Mouse (Mus musculus) layer of hippocampus, adult 9-11 months (tissue): ENCODE data around the gene Clec18a.
"Not testable (repeated sequence)": the region's sequence is repeated elsewhere in the genome, so short reads cannot be mapped to it uniquely, and the experiment has no call there.

Experiments
- DNase-seq: peaks from one replicate; pipeline ENCODE4 v3.0.0; 2022

The Clec18a gene

DNA sequence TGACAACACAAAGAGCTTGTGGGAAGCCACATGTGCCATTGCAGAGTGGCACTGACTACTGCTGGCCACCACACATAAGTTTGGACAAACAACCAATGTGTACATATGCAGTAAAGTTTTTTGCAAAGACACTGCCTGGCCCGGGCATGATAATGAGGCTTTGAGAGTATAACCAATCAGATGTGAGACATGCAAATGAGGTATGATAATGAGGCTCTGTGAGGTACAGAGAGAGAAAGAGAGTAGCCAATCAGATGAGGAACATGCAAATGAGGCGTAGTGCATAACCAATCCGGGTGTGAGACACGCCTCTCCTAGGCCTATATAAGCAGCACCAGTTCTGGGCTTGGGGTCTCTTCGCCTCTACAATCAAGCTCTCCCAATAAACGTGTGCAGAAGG lies at the start of gene Clec18a:
Clec18a (minus strand) TSS at position 101 of the 400 bp plus-strand sequence.
- not testable (repeated sequence) for DNase-seq

DNA sequence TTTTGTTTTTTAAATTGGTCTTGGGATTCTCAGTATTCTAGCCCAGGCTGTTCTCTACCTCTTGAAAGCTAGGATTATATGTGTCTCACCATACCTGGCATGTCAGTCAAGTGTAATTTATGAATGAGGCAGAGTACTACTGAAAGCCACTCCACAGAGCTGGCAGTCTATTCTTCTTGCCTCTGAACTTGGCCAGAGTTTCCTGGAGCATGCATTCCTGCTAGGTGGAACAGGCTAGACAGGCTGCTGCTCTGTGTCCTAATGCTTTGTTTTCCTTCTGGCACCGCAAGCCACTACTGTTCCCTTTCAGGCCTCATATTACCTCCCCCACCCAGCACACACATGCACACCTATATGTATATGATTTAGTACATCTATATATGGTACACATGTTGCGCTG lies 38.5 kb upstream of the Clec18a start:
- no peak for DNase-seq

DNA sequence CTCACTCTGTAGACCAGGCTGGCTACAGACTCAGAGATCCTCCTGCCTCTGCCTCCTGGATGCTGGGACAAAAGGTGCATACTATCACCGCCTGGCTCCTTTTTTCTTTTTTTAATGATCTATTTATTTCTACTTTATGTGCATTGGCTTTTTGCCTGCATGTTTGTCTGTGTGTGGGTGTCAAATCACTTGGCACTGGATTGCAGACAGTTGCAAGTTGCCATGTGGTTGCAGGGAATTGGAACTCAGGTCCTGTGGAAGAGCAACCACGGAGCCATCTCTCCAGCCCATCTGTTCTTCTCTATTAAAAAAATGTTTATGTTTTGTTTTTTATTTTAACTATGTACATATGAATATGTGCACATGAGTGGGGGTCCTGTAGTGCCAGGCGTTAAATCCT lies 27.3 kb upstream of the Clec18a start:
- DNase-seq, result peak; percentile 59

DNA sequence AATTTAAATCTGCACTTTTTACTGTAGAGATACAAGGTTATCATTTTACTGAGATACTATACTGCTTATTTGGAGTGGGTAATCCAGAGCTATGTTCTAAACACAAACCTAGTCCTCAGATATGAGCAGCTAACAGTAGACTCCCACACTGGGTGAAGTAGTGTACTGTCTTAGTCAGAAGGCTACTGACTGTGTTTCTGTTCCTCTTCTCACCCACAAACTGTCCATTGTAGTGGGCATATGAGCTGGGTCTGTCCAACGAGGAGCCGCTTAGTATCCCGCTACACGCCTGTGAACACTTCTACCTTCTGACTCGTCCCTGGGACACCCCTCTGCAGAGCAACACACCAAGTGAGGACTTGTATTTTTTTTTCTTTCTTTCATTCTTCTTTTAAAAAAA lies 22.7 kb upstream of the Clec18a start:
- DNase-seq, result no peak

DNA sequence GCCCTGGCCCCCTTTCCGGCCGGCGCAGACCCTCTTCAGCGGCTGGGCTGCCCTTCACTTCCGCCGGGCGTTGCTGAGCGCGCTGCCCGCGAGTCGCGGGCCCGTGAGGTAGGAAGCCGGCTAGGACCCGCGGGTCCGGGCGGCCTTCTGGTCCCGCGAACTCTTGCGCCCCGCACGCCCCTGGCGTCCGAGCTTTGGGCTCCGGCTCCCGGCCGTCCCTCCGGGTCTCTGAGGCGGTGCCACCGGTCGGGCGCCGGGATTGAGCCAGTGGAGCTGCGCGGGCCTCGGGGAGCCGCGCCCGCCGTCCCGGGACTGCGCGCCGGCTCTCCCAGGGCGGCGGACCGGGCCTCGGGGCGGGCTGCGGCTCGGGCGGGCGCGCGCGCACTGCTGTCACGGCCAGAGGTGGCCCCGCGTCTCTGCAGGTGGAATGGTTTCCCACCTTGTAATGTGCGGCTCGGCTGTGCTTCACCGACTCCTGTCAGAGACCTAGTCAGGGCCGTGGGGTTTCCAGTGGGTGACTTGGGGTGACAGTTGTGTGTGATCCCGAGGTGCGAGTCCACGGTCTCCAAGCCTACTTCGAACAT lies 2.6 kb upstream of the Clec18a start:
- DNase-seq, result peak; percentile 10

DNA sequence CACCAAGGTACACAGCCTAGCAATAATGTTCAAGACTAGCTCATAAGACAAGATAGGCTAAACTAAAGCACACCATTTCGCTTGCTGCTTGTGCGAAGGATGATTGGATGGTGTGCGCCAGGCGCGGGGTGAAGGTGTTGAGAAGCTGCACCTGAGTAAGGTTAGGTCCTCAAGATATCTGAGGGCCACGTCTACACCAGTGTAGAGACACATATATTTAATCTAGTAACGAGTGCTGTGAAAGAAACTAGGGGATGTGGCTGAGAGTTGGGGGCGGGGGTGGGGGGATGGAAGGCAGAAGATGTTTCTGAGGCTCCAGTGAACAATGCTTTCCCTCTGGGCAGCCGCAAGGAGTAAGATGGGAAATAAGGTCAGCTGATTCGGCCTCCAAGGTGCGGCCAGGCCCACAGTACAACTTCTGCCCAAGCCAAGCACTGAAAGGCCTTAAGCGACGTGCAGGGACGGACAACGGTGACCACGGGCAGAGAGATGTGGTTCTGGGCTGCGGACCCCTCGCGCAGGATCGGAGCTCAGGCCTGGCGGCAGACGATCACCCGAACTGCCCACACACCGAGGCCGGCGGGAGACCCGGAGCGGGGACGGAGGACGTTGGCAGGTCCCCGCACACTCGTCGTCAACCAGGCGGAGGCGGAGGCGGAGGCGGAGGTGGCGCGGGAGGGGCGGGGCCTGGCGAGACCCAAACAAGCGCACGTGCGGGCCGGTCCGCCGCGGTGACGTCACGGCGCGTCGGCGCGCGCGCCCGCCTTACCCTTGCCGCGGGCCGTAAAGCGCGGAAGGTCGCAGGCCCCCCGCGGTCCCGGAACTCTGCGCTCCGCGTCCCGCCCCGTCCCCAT lies 1.9 kb upstream of the Clec18a start, which contains the start of gene Pdpr:
Pdpr (plus strand) TSS at position 766 of the 854 bp plus-strand sequence.
- DNase-seq, result peak; percentile 89

DNA sequence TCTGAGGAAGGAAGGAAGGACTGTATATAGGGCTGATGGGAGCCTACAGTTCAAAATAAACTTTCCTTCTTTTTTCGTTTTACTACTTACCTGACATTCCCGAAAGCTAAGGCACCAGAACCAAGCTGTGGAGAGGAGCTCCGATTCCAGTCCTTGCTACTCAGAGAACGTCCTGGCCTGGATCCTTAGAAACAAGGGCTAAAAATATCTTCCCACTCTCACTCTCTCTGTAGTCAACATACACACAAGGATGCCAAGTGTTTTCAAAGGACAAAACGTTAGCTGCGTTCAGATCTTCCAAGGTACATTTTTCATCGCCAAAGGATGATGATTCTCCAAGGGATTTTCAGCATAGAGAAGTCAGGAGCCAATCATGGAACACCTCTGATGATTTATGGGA lies 520 bp downstream of the Clec18a start:
- peak; percentile 23 for DNase-seq

DNA sequence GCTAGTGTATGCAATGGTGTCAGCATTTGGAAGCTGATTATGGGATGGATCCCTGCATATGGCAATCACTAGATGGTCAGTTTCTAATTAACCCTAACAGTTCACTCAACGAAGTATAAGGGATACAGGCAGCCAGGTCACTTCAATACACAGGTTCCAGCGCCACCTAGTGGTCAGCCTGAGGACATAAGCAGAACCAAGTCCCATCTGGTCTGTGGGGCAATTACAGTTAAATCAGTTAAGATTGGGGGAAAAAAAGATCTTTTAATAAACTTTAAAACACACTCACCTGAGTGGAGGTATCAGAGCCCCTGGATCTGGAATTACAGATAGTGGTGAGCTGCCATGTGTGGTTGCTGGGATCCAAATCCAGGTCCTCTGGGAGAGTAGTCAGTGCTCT lies 2.1 kb downstream of the Clec18a start:
- DNase-seq, result peak; percentile 35

DNA sequence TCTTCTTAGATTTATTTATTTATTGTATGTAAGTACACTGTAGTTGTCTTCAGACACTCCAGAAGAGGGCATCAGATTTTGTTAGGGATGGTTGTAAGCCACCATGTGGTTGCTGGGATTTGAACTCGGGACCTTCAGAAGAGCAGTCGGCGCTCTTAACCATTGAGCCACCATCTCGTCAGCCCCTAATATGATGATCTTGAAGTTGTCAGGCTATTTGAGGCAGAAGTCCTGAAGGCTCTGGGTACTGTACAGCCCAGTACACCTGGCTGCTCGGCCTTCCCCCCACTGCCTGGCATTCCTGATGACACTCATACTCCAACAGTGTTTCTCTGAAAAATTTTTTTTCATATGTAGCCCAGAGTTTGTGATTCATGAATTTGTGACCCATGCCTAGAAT lies 8.3 kb downstream of the Clec18a start:
- DNase-seq, result not testable (repeated sequence)

DNA sequence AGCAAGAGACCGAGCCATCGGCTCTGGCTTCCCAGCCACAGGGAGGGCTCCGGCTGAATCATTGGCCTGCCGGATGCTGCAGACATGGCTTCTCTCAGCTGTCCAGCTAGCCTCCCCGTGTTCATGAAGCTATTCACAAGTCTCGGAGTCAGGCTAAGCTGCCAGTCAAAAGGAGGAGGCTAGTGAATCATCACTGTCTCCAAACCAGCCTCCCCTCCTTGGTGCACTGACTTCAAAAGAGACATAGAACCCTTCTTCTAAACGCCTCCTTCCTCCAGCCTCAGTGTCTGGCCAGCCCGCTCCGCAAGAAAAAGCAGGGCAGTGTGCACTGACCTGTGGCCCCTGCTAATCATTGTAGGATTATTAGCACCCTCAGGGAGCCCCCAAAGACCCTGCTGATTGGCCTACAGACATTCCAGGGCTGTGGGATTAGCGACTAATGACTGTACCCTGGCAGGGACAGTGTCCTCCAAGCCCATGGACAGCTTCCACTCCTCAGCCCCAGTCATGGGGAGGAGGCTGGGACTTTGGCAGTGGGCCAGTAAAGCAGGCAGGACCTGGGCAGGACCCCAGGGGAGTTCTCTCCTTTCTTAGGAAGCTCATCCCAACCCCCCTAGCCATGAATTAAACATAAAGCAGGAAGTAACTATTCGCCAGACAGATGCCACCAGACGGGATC lies 10.5 kb downstream of the Clec18a start:
- no peak for DNase-seq

DNA sequence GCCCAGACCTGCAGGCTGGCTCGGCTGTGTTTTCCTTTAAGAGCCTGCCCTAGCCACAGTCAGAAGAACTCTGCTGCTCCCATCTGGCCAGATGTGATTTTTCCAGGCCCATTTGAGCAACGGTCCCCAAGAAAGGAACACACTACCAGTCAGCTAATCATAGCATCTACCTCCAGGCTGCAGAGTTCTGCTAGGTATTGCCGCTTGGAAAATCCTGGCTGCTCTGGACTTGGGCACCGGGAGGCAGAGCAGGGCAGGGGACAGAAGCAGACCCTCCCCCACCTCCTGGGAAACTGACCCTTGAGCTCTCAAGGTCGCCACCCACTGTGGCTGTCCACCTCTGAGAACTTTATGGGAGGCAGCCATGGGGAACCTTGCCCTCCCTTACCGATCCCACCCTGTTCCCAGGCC lies 12.4 kb downstream of the Clec18a start:
- no peak for DNase-seq

DNA sequence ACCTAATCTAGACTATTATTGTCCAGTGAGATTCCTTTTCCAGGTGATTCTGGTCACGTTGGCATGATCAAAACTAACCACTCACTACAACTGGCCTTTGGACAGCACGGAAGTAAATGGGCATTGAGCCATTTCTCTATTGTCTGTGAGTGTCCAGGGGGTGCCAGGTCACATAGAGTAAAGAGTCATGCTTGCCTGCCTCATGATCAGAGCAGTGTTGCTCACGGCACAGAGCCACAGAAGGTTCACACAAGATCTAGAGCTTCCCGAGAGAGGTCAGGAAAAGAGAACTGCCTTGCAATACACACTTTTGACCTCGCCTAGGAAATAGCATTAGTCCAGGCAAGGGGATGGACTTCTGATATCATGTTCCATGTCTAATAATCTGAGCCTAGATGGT lies 12.8 kb downstream of the Clec18a start:
- DNase-seq, result no peak

DNA sequence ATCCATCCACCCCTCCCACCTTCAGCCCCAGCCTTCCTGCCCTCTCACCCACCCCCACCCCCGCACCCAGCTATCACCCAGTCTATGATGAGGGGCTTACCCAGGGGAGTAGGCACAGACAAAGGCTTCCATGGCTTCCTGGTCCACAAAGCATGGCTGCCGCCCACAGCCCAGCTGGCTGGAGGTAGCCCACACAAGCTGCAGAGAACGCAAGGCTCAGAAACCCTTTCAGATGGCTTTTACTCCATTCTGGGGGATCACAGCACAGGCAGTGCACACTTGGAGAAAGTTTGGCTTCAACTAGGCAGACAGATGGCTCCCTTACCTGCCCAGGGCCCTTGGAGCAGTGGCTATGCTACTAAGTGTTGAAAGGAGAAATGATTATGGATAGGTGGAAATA lies 16.3 kb downstream of the Clec18a start:
- peak; percentile 86 for DNase-seq

DNA sequence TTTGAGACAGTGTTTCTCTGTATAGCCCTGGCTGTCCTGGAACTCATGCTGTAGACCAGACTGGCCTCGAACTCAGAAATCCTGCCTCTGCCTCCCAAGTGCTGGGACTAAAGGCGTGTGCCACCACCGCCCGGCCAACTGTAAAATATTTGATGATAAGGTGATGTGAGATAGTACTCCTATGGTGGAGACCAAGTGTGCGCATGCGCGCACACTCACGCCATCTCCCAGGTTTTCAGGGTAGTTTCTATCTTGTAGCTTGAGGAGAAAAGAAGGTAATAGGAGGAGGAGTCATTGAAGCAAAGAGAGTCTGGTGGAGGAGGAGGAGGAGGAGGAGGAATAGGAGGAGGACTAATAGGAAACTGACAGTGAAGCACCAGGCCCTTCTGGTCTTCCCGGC lies 23.6 kb downstream of the Clec18a start:
- not testable (repeated sequence) for DNase-seq

DNA sequence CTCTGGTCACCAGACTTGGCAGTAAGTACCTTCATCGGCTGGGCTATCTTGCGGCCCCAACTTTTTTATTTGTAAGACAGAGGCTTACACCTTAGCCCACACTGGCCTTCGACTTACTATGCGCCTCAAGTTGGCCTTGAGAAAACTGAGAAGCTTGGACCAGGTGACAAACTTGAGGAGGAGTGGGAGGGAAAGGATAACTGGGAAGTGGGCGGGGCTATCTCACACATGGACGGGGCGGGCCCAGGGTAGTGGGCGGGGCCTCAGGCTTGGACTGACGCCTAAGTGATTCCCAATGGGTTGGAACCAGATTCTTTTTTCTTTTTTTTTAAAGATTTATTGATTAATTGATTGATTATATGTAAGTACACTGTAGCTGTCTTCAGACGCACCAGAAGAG lies 24.8 kb downstream of the Clec18a start:
- no peak for DNase-seq

DNA sequence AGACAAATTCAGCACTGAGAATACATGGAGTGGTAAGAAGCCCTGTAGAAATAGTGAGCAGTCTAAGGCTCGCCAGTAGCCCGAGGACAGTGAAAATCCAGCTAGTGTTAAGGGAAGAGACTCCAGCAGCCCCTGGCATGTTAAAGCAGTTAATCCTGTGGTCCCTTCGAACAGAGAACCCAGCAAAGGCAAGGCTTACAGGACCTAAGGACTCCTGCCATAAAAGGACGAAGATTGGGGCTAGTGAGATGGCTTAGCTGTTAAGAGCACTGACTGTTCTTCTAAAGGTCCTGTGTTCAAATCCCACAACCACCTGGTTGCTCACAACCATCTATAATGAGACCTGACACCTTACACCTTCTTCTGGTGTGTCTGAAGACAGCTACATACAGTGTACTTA lies 25.9 kb downstream of the Clec18a start:
- no peak for DNase-seq

DNA sequence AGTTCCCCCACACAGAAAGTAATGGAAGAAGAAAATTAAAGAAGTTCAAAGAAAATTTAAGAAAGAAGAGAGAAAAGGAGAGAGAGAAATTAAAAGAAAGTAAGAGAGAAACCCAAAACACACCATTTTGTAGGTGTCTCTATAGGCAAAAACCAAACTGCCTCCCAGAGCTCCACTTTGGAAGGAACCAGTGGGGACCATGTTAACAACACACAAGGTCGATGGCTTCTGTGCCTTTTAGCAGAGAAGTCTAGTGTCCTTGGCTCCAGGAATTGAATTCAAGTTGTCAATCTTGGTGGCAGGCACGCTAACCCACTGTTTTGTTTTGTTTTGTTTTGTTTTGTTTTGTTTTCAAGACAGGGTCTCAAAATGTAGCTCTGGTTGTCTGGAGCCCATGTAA lies 29.3 kb downstream of the Clec18a start:
- no peak for DNase-seq

DNA sequence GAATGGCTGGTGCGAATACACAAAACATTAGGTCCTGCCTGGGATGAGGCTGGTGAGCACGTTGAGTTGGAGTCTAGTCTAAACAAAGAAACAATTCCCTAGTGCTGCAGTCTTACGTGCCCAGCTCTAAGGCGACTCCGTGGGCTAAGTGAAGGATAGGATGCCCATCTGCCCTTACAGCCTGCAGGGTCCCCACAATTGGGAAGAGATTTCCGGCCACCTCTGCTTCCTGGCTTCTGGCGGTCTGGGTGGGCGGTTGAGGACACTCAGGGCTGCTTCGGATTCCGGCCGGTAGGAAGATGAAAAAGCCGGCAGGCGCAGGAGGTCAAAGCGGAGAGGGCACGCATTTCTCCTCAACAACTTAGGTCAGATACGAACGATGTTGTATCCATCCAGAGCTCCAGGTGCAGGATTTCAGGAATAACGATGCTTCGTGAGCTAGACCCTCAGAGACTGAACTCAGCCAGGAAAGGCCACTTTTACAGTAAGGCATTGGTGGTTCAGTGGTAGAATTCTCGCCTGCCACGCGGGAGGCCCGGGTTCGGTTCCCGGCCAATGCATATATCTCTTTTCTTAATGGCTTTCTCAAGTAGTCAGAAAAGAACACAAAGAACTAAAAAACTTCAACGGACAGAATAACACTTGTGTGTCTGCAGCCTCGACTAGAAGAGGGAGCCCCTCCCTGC lies 30.0 kb downstream of the Clec18a start:
- DNase-seq, result peak; percentile 83

DNA sequence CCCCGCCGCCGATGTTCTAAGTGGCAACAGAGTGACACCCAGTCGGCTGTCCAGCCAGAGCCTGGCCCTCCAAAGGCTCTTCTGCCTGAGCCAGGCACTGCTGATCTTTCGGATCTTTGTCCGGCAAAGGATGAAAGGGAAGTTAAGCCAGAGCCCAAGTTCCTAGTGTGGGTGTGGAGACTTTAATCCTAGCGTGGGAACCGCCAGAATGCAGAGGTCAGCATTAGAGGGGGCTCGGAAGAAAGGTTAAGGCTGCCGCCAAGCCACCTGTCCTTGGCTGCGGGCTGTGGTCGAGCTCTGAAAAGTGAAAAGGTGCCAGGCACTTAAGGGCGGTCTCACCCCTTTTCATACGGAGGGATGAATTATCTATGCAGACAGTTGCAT lies 30.5 kb downstream of the Clec18a start:
- DNase-seq, result no peak

DNA sequence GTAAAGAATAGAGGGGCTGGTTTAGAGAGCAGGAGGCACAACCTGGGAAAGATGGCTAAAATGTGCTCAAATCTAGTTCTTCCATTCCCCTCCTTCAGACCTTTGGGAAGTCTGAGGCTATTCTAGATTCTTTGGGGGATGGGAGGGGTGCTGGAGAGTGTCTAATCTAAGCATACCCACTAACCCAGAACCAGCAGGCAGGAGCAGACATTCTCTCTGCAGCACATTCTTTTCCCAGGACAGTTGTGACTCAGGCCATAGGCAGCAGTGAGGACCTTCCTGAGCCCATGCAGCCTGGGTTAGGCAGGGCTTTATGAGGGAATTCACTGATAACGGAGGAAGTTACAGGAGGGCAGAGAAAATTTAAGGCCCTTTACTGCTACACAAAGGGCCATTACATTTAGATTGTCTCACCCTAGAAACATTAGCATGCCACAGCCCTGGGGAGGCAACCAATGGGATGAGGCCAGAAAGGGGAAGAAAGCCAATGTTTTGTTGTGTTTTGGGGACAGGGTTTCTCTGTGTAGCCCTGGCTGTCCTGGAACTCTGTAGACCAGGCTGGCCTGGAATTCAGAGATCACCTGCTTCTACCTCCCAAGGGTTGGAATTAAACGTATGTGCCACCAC lies 33.2 kb downstream of the Clec18a start:
- no peak for DNase-seq

DNA sequence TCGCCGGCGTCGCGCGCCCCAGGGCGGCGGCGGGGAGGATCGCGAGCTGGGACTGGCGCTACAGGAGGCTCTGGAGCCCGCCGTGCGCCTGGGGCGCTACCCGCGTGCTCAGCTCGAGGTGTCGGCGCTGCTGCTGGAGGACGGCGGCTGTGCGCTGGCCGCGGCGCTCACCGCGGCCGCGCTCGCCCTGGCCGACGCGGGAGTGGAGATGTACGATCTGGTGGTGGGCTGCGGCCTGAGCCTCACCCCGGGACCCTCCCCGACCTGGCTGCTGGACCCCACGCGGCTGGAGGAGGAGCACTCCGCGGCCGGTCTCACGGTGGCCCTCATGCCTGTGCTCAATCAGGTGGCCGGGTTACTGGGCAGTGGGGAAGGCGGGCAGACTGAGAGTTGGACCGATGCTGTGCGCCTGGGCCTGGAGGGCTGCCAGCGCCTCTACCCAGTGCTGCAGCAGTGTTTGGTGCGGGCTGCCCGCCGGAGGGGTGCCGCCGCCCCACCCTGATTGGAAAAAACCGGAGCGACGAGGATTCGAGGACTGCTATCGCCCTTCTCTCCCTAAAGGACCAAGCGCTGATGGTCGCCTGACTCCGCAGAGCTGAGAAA lies 35.4 kb downstream of the Clec18a start:
- DNase-seq, result peak; percentile 42

DNA sequence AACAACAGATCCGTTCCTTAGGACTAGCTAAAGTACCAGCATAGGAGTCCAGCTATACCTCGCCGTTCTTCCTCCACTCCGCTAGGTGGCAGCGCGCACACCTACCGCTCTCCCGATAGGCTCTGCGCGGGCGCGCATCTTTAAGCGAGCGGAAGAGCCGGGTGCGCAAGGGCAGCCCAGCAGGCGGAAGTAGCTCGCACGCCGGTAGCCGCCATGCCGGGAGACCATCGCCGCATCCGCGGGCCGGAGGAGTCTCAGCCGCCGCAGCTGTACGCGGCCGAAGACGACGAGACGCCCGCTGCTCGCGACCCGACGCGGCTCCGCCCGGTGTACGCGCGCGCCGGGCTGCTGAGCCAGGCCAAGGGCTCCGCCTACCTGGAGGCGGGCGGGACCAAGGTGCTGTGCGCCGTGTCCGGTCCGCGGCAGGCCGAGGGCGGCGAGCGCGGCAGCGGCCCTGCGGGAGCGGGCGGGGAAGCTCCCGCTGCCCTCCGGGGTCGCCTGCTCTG lies 36.0 kb downstream of the Clec18a start, which contains the start of gene Exosc6:
Exosc6 (plus strand) TSS at position 182 of the 506 bp plus-strand sequence.
- DNase-seq, result peak; percentile 92
